Mouse (Mus musculus) left cerebral cortex, adult 18-20 months (tissue): ENCODE results near the gene Trmt11. TPM values are rescaled to one million over a fixed set of nuclear protein-coding genes. Genes with fewer than 3 reads are reported as not detected.
"Not testable (repeated sequence)": the region's sequence is repeated elsewhere in the genome, so short reads cannot be mapped to it uniquely, and the experiment has no call there.

Experiments
- DNase-seq, 2 experiments: peaks; one replicate each; pipeline ENCODE4 v3.0.0; 2021 to 2022; ENCODE audit warnings: low spot score in 2 of 2, mixed read lengths in 1 of 2
- long read RNA-seq, 2 experiments: library from polyadenylated mRNA; stranded (forward); transcript quantifications; one replicate each; pipeline ENCODE4 v2.0.0; 2021
- total RNA-seq, 2 experiments: library from RNA; stranded (reverse); gene quantifications; 2 replicates each; pipeline ENCODE4 v1.2.3; 2021

Gene Trmt11
- total RNA-seq = 1 to 10 TPM; 9.7 to 9.9 TPM
- long read RNA-seq, experiment 1, transcript Trmt11-201 (13 exons, 2,359 nt) = major isoform, 7 of 12 reads
- long read RNA-seq, experiment 1, partial matches to known transcripts = 2 of 12 reads
- long read RNA-seq, experiment 1, other reads (novel, unspliced or antisense) = 3 of 12 reads
- long read RNA-seq, experiment 2, partial matches to known transcripts = 1 of 5 reads
- long read RNA-seq, experiment 2, other reads (novel, unspliced or antisense) = 2 of 5 reads

DNA sequence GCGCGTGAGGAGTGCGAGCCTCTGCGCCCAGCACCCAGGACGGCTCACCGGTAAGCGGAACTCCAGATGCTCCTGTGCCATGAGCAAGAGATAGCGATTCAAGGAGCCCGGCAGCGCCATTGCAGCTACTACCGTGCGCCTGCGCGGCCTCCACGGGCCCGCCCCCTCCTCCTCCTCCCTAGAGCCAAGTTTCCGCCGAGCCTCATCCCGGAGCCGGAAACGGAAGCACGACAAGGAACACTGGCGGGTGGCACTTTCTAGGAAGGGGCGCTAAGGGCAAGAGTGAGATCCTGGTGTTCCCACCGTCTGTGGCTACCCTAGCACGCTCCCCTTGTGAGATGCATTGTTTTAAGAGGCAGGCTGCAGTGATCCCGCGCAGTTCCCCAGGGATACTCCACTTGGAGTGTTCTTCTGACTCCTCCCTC is at the start of gene Trmt11:
Trmt11 (minus strand) TSS at position 208 of the 425 bp plus-strand sequence.
- DNase-seq = peak; percentile 92 to 94

DNA sequence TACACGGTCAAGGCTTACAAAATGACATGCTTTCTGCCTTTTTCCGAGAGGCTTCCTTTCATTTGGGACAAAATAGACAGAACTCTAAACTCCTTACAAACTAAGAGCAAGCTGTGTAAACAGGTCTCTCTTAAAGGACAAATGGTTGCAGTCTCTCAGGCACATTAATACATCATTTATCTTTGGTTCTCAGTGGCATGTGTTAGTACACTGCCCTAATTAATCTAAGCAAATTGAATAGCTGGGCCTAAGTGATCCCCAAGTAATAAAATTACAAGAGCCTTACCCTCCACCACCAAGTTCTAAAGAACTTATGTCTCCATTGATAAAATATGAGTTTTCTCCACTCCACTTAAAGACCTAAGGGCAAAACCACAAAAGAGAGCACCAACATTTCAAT is 47.1 kb upstream of the Trmt11 start:
- DNase-seq = no peak

DNA sequence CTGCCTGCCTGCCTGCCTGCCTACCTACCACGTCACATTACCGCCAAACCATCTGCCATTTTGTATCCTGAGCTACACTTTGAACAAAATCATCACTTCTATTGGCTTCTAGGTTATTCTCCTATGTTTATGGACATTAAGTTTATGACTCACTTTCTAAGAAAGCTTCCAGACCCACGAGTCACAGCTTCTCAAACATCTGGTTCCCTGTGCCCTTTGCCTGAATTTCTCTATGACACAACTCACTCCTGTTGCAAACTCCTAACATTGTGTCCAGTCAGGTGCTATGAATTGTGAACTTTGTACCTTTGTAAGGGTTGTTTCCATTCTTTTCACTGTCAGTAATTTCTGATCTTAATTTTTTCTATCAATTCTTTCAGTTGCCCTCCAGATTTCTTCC is 37.7 kb upstream of the Trmt11 start:
- DNase-seq = no peak

DNA sequence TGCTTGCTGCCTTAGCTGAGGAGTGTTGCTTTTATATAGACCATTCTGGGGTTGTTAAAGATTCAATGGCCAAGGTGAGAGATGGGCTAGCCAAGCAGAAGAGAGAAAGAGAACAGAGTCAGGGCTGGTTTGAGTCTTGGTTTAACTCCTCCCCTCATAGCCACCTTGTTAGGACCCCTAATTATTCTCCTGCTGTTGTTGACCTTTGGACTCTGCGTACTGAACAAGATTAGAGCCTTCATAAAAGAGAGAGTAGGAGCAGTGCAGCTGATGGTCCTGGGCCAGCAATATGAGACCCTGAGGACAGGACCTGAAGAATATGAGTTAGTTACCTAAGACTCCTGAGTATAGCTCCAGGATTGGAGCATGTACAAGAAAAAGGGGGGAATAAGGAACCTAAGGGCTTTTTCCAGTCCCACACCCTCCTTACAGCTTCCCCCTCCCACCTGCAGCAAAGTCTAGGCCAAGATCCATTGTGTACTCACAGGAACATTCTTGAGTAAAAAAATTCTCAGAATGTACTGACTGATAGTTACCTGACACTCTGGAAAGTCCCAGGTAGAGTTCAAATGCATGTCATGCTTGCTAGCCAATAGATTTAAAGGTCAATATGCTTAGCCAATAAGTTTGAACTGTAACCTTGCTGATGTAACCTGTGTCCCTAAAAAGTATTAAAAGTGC is 36.1 kb upstream of the Trmt11 start:
- not testable (repeated sequence) for DNase-seq

DNA sequence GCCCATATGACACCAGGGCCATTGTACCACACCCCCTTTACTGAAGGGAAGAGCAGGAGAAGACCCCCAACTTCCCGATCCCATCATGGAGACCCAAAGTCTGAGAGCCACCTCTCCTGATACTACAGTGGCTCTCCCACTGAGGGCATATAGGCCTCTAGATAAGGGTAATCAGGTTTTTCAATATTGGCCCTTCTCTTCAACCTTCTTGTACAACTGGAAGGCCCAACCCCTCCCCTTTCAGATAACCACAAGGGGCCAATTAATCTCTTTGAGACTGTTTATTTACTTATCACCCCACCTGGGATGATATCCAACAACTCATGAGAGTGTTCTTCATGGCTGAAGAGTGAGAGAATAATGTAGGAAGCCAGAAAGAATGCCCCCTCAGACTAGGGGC is 32.2 kb upstream of the Trmt11 start:
- no peak for DNase-seq

DNA sequence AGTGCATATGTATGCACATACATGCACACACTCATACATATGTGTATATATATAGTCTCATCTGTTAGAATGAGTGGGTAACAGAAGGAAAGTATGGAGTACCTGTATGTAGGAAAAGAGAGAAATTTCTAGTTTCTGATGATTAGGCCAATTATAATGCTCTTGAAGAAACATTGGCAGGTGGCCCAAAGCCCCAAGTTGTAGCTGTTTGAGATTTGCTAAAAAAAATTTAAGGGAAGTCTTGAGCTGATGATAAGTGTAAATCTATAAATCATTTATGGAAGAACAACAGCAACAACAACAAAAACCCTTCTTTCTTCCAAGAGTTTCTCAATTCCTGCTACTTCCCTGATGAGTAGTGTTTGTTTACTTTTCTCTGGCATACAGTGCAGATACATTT is 29.4 kb upstream of the Trmt11 start:
- no peak for DNase-seq

DNA sequence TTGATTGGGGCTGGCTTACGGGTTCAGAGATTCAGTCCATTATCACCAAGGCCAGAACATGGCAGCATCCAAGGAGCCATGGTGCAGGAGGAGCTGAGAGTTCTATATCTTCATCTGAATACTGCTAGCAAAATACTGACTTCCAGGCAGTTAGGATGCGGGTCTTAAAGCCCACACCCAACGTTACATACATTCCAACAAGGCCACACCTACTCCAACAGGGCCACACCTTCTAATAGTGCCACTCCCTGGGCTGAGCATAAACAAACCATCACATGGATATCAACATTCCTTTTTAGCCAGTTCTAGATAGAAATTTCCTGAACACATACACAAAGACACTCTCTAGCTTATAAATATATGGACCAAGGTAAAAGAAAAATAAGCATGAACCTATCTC is 29.0 kb upstream of the Trmt11 start, which contains the start of gene Hint3:
Hint3 (minus strand) TSS at position 120 of the 400 bp plus-strand sequence.
- no peak for DNase-seq

DNA sequence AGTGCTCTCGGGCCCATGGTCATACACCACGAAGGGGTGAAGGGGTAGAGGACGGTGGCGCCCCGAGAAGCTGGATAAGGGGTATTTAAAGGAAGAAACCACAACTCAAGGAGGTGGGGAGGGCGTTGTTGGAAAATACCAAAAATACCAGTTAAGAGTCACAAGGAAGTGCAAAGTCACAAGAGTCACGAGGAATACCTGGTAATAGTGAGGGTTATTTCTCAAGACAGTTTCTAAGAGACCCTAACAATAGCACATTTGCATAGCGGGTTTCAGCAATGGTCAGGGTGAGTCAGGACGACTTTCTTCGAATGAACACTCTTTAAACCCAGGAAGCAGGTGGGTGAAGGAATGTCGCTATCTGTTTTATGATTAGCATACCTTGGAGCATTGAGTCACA is 27.9 kb upstream of the Trmt11 start:
- not testable (repeated sequence) for DNase-seq

DNA sequence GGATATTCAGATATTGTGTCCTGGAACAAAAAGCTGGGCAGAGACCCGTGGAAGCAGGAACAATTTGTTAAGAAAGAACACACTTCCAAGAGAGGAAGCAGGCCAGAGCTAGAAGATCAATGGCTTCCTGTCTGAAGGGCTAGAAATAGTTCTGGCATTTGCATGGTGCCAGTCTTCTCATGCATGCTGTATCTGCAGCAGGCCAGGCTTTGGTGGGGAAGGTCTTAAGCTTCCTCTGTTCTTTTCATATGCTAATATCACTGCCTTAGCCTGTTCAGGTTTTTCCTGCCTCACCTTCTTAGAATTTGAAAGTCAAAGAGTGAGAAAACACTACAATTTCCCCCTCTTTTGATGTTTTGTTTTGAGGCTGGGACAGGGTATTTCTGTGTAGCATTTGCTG is 27.0 kb upstream of the Trmt11 start:
- DNase-seq = no peak

DNA sequence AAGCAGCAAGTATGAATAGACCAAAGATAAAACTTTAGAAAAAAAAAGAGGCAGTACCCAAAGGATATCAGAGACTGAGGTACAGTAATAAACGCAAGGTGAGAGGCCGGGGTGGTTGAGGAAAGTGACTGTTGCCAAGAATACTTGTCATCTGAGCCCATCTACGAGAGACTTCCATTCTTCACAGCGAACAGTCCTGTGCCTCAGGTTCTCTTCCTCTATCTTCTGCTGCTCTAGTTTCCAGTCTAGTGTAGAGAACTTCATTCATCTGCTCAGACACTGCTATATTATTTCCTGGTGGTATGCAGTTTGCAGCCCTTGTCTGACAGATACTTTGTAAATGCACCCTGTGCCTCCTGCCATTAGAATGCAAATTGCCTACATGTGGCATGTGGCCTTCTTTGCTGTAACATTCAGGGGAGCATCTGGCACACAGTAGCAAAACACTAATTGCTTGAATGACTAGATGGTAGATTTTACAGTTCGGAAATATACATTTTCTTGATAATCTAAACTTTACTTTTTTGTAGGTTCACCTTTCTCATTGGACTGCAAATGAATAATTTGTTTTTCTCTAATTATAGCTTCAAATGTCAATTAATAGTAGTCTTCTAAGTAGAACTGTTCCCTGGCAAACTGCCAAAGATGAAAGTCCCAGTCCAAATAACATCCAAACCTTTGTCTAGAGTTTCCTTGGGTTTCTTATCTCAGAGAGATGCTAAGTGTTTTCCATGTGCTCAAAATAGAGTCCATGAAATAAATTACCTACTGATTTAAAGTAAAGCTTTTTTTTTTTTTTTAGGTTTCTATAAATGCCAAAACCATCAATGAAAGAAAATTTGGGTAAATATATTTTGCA is 23.8 kb upstream of the Trmt11 start:
- DNase-seq = no peak

DNA sequence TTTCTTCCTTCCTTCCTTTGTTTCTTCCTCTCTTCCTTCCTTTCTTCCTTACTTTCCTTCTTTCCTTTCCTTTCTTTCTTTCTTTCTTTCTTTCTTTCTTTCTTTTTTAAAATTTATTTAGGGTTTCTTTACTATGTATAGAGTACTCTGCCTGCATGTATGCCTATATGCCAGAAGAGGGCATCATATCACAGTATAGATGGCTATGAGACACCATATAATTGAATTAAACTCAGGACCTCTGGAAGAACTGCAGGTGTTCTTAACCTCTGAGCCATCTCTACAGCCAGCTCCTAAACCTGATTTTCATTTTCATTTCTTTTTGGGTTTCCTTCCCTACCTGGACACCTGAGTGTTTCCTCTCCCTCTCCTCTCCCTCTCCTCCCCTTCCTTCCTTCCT is 22.4 kb upstream of the Trmt11 start:
- DNase-seq = no peak

DNA sequence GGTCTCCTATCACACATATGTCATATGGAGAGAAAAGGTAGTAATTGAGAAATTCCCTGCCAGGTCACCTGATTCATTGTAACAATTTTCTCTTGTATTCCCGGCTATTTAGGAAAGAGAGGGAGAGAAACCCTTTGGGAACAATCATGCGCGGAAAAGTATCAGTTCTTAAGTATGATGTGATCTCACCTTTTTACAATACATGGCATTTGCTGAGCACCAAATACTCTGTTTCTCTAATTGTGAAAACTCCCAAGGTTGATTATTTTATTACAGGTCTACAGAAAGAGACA is 18.3 kb upstream of the Trmt11 start:
- no peak for DNase-seq

DNA sequence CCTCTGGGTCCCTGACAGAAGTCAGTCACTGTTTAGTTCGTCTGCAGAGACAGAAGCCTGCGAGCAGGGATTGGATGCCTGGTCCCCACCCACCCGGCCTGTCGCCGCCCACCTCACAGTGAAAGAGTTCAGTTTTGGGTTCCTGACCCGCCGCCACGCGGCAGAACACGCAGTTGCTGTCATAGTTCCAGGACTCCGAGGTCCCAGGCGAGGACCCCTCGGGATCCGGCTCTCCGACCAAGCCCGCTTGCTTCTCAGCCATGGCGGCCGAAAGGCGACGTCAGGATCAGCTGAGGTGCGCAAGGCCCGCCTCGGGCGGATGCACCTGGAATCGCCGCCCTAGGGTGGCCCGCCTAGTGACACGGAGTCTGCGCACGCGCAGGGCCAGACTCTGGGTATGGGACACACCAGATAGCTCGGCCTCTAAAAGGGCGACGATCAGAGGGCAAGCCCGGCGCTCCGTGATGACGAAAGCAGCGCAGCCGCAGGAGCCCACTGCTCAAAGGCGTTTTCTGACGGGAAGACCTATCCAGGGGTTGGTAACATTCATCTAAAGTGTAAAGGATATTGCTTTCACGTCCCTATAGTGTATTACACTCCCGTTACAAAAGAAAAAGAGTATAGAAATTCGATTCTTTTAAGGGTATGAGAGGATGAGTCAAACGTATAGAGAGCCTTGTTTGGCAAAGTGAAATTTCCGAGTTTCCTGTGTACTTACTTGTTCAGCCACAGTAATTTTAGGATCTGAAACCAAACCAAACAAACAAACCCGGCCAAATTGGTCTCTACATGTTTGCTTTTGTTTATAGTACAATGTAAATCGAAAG is 17.8 kb upstream of the Trmt11 start:
- peak; percentile 99 for DNase-seq

DNA sequence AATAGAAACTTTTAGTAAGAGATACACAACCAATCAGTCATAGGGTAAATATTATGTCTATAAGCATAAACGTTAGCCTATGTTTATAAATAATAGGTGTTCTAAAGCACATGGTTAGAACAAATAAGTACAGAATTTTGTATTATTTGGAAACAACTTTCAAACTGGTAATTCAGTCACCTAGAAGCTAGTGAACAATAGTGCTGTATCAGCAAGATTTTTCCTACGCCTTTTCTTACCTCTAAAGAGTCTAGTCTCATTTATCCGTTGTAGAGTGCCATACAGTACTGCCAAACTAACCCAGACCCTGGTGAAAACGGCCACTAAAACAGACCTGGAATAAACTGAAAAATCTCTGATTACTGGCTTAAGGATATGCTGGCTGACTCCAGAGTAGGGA is 12.5 kb upstream of the Trmt11 start:
- no peak for DNase-seq

DNA sequence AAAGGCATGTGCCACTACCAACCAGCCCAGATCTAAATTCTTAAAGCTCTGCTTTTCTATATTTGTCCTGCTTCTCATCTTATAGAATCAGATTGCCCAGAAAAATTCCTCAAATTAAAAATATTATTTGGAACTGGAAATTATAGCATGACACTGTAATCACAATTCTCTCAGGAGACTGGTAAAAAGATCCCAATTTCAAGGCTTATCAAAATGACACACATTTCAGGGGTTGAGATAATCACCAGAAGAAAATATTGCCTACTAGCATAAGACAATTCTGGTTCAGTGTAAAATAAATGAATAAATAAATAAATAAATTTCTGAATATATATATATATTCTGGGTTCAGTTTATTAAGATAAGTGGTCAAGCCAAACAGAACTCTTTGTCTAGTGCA is 9.1 kb upstream of the Trmt11 start:
- DNase-seq = no peak

DNA sequence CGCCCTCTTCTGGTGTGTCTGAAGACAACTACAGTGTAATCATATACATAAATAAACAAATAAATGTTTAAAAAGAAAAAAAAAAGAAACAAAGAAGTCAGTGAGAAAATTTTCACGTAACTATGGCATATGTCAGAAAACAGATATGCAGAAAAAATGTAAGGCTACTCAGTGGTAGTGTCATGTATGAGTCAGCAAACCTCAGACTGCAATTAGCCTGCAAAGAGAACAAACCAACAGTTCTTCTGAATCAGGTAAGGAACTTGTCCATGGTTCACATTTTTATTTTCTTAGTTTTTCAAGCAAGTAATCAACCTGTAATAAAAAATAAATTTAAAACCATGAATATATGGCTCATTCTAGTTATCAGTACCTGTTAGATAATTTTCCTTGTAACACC is 7.6 kb upstream of the Trmt11 start:
- no peak for DNase-seq

DNA sequence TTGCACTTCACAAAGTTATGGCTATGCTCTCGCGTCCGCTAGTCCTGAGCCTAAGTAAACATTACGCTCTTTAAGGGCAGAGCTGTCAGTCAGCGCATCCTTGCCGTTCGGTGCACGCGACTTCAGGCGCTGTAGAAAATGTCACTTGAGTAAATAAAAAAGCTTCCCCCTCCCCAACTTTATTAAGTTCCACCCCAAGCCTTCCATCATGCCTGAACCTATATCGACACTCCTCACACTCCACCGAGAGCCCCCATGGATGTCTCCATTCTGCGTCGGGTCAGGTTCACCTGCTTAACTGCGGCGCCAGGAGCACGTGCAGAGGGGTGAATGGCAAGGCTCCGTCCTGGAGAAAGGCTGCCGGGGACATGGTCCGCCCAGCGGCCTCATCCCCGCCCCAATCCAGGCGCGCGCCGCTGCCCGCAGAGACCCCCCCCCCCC is 435 bp downstream of the Trmt11 start:
- DNase-seq = no peak

DNA sequence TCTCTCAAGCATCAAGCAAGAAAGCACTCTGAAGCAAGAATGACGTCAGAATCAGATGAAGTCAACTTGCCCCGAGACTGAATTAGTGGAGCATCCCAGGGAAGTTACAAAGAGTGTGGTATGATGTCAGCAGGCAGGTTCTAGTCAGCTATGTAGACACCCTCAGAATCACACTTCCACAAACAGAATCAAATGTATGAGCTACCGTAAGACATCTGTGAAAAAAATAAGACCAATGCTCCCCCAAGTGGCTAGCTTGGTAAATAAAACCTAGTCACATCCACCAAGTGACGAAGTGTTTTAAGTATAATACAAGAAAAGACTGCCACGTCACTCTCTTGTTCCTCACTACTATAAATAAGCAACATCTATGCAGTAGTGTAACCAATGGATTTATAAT is 13.5 kb downstream of the Trmt11 start:
- DNase-seq = peak; percentile 15 to 27

DNA sequence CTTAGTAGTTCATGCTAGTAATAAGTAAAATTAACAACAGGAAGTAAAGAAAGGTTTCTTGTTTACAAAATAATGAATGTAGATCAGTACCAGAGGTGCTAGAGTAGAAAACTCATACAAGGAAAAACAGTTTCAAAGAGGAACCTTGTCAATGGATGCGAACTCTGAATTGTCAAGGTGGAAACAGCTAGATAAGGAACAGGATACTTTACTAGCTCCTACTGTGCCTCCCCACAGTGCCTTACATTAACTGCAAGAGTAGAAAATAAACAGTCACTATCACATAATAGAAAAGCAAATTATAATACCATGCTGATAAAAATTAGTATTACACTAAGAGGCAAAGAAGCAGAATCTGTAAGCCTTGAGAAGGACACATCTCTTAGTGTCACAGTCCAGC is 14.9 kb downstream of the Trmt11 start:
- no peak for DNase-seq

DNA sequence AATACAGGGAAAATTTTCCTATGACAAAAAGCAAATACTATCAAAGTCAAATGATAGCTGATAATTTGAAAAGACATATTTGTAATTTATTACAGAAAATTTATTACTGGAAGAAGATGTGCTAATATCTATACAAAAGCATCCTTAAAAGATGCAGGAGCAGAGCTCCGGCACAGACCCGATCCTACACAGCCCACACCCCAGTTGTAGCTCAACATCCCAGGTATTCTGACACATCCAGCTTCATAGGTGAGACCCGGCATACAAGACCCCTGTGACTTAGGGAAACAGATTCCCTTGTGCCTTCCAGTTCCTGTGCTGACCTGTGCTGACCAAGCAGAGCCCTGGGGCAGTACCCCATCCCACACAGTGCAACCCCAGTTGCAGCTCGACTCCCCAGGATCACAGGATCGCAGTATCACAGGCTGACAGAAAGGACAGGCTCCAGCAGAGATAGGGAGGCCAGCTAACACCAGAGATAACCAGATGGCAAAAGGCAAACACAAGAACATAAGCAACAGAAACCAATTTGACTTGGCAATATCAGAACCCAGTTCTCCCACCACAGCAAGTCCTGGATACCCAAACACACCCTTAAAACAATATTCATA is 22.8 kb downstream of the Trmt11 start:
- no peak for DNase-seq

DNA sequence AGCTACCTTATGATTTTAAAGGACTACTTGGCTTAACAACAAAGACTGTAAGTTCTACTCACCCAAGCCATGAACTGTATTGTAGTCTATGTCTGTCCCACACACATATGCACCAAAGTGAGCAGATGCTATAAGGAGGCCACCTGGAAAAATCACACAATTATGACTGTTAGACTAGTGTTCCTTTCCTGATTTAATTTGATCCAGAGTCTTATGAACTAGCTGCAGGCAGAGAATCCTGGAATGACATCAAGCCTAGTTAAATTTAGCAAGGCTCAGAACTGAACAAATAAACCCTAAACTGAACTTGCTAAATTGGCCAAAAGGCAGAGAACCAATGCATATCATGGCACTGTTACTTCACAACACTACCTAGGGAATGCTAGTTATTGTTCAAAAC is 34.2 kb downstream of the Trmt11 start:
- no peak for DNase-seq
